ENCODE assay signal across 22 mouse cellular contexts in genomic region chr7:27339114-27339513, GRCm38 (mm10). TPM values are rescaled to one million over a fixed set of nuclear protein-coding genes. Genes with fewer than 3 reads are reported as not detected.
DNase-seq lines count a peak whose midpoint lies in the region; ATAC-seq and TF ChIP-seq lines count a peak whose summit lies in the region.
"Had no signal": no experiment of that assay in that cellular context is flagged by ENCODE, and none has a peak within 500 bp of the region (broad histone marks: within the 10 kb centered on the region; RNA-seq: fewer than 3 reads in every experiment).

No protein-coding gene starts in this region.

- no peak for TF ChIP-seq CTCF in layer of hippocampus, adult 2 months (conservative IDR thresholded peaks at IDR 0.05)
- TF ChIP-seq CTCF in kidney, adult 2 months (conservative IDR thresholded peaks at IDR 0.05; ENCODE audit: insufficient read depth, insufficient read length, low read depth, low read length) = no peak

- intact Hi-C loops in heart, postnatal 10 days (cut with DNase I) = loop anchor here (5.0 kb wide), 1 partner anchor 108 kb away; the partner anchor contains the start of genes Blvrb and Sptbn4

- H3K4me1 ChIP-seq in forebrain, embryonic 15.5 days = peaks cover 49% of the 10 kb centered on the region
- H3K4me1 ChIP-seq in midbrain, embryonic 11.5 days (ENCODE audit: control insufficient read depth, insufficient read depth, low read length) = peaks cover 22% of the 10 kb centered on the region
- H3K4me1 ChIP-seq in neural tube, embryonic 15.5 days = peaks cover 37% of the 10 kb centered on the region
- H3K4me1 ChIP-seq in kidney, adult 2 months (ENCODE audit: control insufficient read depth, insufficient read depth, low read length) = no peaks in the 10 kb centered on the region; the same call in 1 of the 2 replicates

- H3K4me2 ChIP-seq in forebrain, embryonic 15.5 days (replicated peaks) = peak overlapping the region; percentile 45
- H3K4me2 ChIP-seq in midbrain, embryonic 11.5 days = peak overlapping the region; percentile 13; the same call in 1 of the 2 replicates
- H3K4me2 ChIP-seq in neural tube, embryonic 15.5 days = peak overlapping the region; percentile 52
- H3K4me2 ChIP-seq: embryonic facial prominence, embryonic 12.5 days; heart, embryonic 15.5 days; intestine, embryonic 15.5 days had no signal

- H3K9me3 ChIP-seq in forebrain, embryonic 15.5 days = no peaks in the 10 kb centered on the region
- H3K9me3 ChIP-seq in midbrain, embryonic 11.5 days (ENCODE audit: control insufficient read depth, low read length) = no peaks in the 10 kb centered on the region
- no peaks in the 10 kb centered on the region for H3K9me3 ChIP-seq in neural tube, embryonic 15.5 days (replicated peaks)
- H3K9me3 ChIP-seq: embryonic facial prominence, embryonic 12.5 days; heart, embryonic 15.5 days; intestine, embryonic 15.5 days had no signal

- ATAC-seq in forebrain, embryonic 15.5 days (replicated peaks) = 0 out of 2 replicates have a peak, but pooled peaks have one; percentile 5
- no peak for ATAC-seq in midbrain, embryonic 11.5 days (ENCODE audit: low FRiP score)
- ATAC-seq in neural tube, embryonic 15.5 days (ENCODE audit: low FRiP score) = peak; percentile 13; the same call in 1 of the 2 replicates
- ATAC-seq: intestine, embryonic 15.5 days had no signal

- peak overlapping the region; percentile 41 for H3K9ac ChIP-seq in forebrain, embryonic 15.5 days (replicated peaks)
- H3K9ac ChIP-seq in midbrain, embryonic 11.5 days (ENCODE audit: low read length) = no peak overlapping the region
- peak overlapping the region; percentile 29; the same call in 1 of the 2 replicates for H3K9ac ChIP-seq in neural tube, embryonic 15.5 days (replicated peaks)
- H3K9ac ChIP-seq: embryonic facial prominence, embryonic 12.5 days; heart, embryonic 15.5 days; intestine, embryonic 15.5 days; liver, embryonic 14.5 days had no signal

- H3K36me3 ChIP-seq in forebrain, embryonic 15.5 days = peaks cover 28% of the 10 kb centered on the region
- H3K36me3 ChIP-seq in midbrain, embryonic 11.5 days (ENCODE audit: control insufficient read depth, insufficient read depth, low read length) = peaks cover 2% of the 10 kb centered on the region; the same call in 1 of the 2 replicates
- H3K36me3 ChIP-seq in neural tube, embryonic 15.5 days = peaks cover 16% of the 10 kb centered on the region
- H3K36me3 ChIP-seq in kidney, adult 2 months (ENCODE audit: control insufficient read depth, insufficient read depth, low read length) = no peaks in the 10 kb centered on the region

- H3K27ac ChIP-seq in layer of hippocampus, adult 2 months = peak overlapping the region; percentile 86
- peak overlapping the region; percentile 55 for H3K27ac ChIP-seq in forebrain, embryonic 15.5 days (replicated peaks)
- H3K27ac ChIP-seq in midbrain, embryonic 11.5 days (ENCODE audit: low read depth, low read length) = no peak overlapping the region
- H3K27ac ChIP-seq in neural tube, embryonic 15.5 days (replicated peaks) = no peak overlapping the region; the same call in 1 of the 2 replicates
- no peak overlapping the region for H3K27ac ChIP-seq in kidney, adult 2 months (ENCODE audit: insufficient read depth, low read depth, low read length)
- H3K27ac ChIP-seq: embryonic facial prominence, embryonic 12.5 days; heart, embryonic 15.5 days; intestine, embryonic 15.5 days; liver, embryonic 14.5 days; stomach, postnatal 0 days had no signal

- WGBS in forebrain, embryonic 15.5 days = 69% methylated on average over 4 of the region's 4 CpGs
- WGBS in midbrain, embryonic 11.5 days = 60% methylated on average over 4 of the region's 4 CpGs
- WGBS in neural tube, embryonic 15.5 days = 57% methylated on average over 4 of the region's 4 CpGs
- WGBS in kidney, adult 2 months = 76% methylated on average over 4 of the region's 4 CpGs

- no peak for DNase-seq in layer of hippocampus, adult 2 months (ENCODE audit: low spot score in 2 of 2)
- DNase-seq in layer of hippocampus, adult 11-12 months (ENCODE audit: low spot score) = no peak
- DNase-seq in midbrain, embryonic 11.5 days (ENCODE audit: low spot score, missing footprints) = no peak
- DNase-seq in thymus, postnatal 25 days = no peak
- DNase-seq in kidney, adult 2 months = no peak
- no peak for DNase-seq in heart, postnatal 10 days
- DNase-seq: adrenal gland, adult 8-10 months; B cell, adult 2 months; cerebellum, postnatal 36 days; gastrocnemius, postnatal 25 days; kidney, postnatal 10 days; lung, postnatal 14 days; spleen, adult 18-20 months had no signal

- peak overlapping the region; percentile 53 for H3K4me3 ChIP-seq in layer of hippocampus, adult 2 months
- peak overlapping the region; percentile 33 for H3K4me3 ChIP-seq in forebrain, embryonic 15.5 days
- no peak overlapping the region for H3K4me3 ChIP-seq in midbrain, embryonic 11.5 days (ENCODE audit: low read depth, low read length)
- peak overlapping the region; percentile 27 for H3K4me3 ChIP-seq in neural tube, embryonic 15.5 days (replicated peaks)
- no peak overlapping the region for H3K4me3 ChIP-seq in kidney, adult 2 months (ENCODE audit: insufficient read depth, low read depth, low read length)
- H3K4me3 ChIP-seq: embryonic facial prominence, embryonic 12.5 days; heart, embryonic 15.5 days; intestine, embryonic 15.5 days had no signal

- H3K27me3 ChIP-seq in forebrain, embryonic 15.5 days = peaks cover 11% of the 10 kb centered on the region
- peaks cover 33% of the 10 kb centered on the region for H3K27me3 ChIP-seq in midbrain, embryonic 11.5 days (ENCODE audit: control insufficient read depth, insufficient read depth, low read length)
- peaks cover 42% of the 10 kb centered on the region for H3K27me3 ChIP-seq in neural tube, embryonic 15.5 days (replicated peaks)
- H3K27me3 ChIP-seq in kidney, adult 2 months (replicated peaks; ENCODE audit: control insufficient read depth, insufficient read depth, low read length) = no peaks in the 10 kb centered on the region

- no peak for TF ChIP-seq POLR2A in kidney, adult 2 months (IDR thresholded peaks at IDR 0.05; ENCODE audit: low read depth, low read length)

RNA-seq across cellular contexts. Expression of gene Ltbp4, which starts 1.6 kb away (rescaled TPM):
- total RNA-seq in layer of hippocampus, adult 2 months (2021) = 10 to 100 TPM; 54.5 to 54.8 TPM
- 13.3 and 15.0 TPM in 2 replicates for polyA plus RNA-seq in forebrain, embryonic 15.5 days (2015; fragmentation: Nextera tagmentation; extraction: Ambion mirVana)
- polyA plus RNA-seq in midbrain, embryonic 11.5 days (2014; fragmentation: Nextera tagmentation; extraction: Ambion mirVana) = 2.9 and 5.8 TPM in 2 replicates
- polyA plus RNA-seq in neural tube, embryonic 15.5 days (2015; fragmentation: Nextera tagmentation; extraction: Ambion mirVana) = 10.7 and 17.8 TPM in 2 replicates
- 76.9 and 84.7 TPM in 2 replicates for polyA plus RNA-seq in kidney, adult 2 months (2012; rRNA removed)
- total RNA-seq in heart, postnatal 10 days (2021) = 100 to 1,000 TPM; 387 to 393 TPM
- total RNA-seq: monocyte, adult 5-6 weeks had no signal

RNA-seq across cellular contexts. Expression of gene Shkbp1, which starts 16.7 kb away (rescaled TPM):
- 10 to 100 TPM; 29.4 to 42.9 TPM for total RNA-seq in layer of hippocampus, adult 2 months (2021)
- polyA plus RNA-seq in forebrain, embryonic 15.5 days (2015; fragmentation: Nextera tagmentation; extraction: Ambion mirVana) = 90.2 and 91.5 TPM in 2 replicates
- 45.9 and 50.7 TPM in 2 replicates for polyA plus RNA-seq in midbrain, embryonic 11.5 days (2014; fragmentation: Nextera tagmentation; extraction: Ambion mirVana)
- polyA plus RNA-seq in neural tube, embryonic 15.5 days (2015; fragmentation: Nextera tagmentation; extraction: Ambion mirVana) = 28.9 and 33.4 TPM in 2 replicates
- 39.2 and 45.5 TPM in 2 replicates for polyA plus RNA-seq in kidney, adult 2 months (2012; rRNA removed)
- total RNA-seq in heart, postnatal 10 days (2021) = 10 to 100 TPM; 13.8 to 17.5 TPM

RNA-seq across cellular contexts. Expression of gene Gm20479, which starts 18.1 kb away (rescaled TPM):
- total RNA-seq in layer of hippocampus, adult 2 months (2021) = not detected
- polyA plus RNA-seq in forebrain, embryonic 15.5 days (2015; fragmentation: Nextera tagmentation; extraction: Ambion mirVana) = 0.46 TPM in 1 of 2 replicates, not detected in the other
- not detected in 2 replicates for polyA plus RNA-seq in midbrain, embryonic 11.5 days (2014; fragmentation: Nextera tagmentation; extraction: Ambion mirVana)
- not detected in 2 replicates for polyA plus RNA-seq in neural tube, embryonic 15.5 days (2015; fragmentation: Nextera tagmentation; extraction: Ambion mirVana)
- 0.39 TPM in 1 of 2 replicates, not detected in the other for polyA plus RNA-seq in kidney, adult 2 months (2012; rRNA removed)
- under 1 TPM in 1 of 2 experiments, not detected in 1; 0.99 TPM for total RNA-seq in heart, postnatal 10 days (2021)
- total RNA-seq: gastrocnemius, postnatal 25 days; layer of hippocampus, postnatal 25 days; monocyte, adult 5-6 weeks had no signal
- polyA plus RNA-seq: heart, embryonic 15.5 days had no signal

Comparison
In these comparisons a context has a peak if more than half of its experiments do, and no peak if none do; other contexts are left out.
1. H3K27ac ChIP-seq: peak in layer of hippocampus, adult 2 months (single experiment) and forebrain, embryonic 15.5 days (single experiment); none in midbrain, embryonic 11.5 days (single experiment), neural tube, embryonic 15.5 days (single experiment) and kidney, adult 2 months (single experiment).
2. H3K4me3 ChIP-seq: peak in layer of hippocampus, adult 2 months (single experiment), forebrain, embryonic 15.5 days (single experiment) and neural tube, embryonic 15.5 days (single experiment); none in midbrain, embryonic 11.5 days (single experiment) and kidney, adult 2 months (single experiment).
3. Peak in every context shown above with its lines, with median percentiles within 50 percentile points of each other: H3K4me2 ChIP-seq.